In the genomic region with DNA sequence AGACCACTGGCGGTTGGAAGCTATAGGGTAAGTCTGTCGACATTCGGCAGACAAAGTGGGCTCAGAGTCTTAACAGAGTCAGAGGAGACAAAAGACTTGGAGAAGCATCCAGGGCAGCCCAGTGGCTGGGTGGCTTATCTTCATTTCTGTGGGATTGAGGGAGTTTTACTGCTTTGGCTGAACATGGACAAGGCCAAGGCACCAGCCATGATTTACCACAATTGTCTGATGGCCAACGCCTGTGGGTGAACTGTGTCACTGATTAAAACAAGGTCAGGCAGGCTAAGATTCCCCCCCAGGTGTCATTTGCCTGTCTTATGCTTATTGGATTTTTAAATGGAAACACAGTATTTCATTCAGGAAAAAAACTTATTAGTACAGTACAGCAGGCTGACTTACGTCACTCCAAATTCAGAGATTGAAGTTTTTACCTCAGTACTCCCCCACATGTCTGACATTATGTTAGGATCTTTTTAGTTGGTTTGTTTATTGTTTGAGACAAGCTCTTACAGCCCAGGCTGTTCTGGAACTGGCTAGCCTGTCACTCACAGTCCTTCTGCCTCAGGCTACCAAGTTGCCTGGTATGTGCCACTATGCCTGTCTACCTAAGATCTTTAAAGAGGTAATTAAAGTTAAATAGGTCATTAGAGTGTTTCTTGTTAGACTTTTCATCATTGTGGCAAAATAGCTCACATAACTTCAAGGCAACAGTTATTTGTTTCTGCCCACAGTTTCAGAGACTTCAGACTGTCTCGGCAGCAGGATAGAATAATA, we compare ENCODE assay signal across 21 mouse cellular contexts. TPM values are rescaled to one million over a fixed set of nuclear protein-coding genes. Genes with fewer than 3 reads are reported as not detected.
A peak's percentile ranks its signal among the peaks of the same experiment; 100 is the strongest.
DNase-seq lines count a peak whose midpoint lies in the region; ATAC-seq and TF ChIP-seq lines count a peak whose summit lies in the region.
"Had no signal": no experiment of that assay in that cellular context is flagged by ENCODE, and none has a peak within 500 bp of the region (broad histone marks: within the 10 kb centered on the region; RNA-seq: fewer than 3 reads in every experiment).

No protein-coding gene starts in this region.

- no peak for TF ChIP-seq POLR2A in lung, adult 2 months (IDR thresholded peaks at IDR 0.05; ENCODE audit: borderline replicate concordance, extremely low read depth, low read depth, low read length)

- WGBS in lung, embryonic 14.5 days: 80% methylated on average over 6 of the region's 6 CpGs
- WGBS in lung, adult 2 months: 84% methylated on average over 6 of the region's 6 CpGs
- WGBS in limb, embryonic 11.5 days: 60% methylated on average over 6 of the region's 6 CpGs

- H3K9ac ChIP-seq in lung, embryonic 14.5 days: no peak overlapping the region
- H3K9ac ChIP-seq in limb, embryonic 11.5 days (ENCODE audit: low read length): no peak overlapping the region
- H3K9ac ChIP-seq: limb, embryonic 15.5 days; liver, embryonic 15.5 days; midbrain, embryonic 13.5 days had no signal

- no peaks in the 10 kb centered on the region for H3K9me3 ChIP-seq in lung, embryonic 14.5 days (ENCODE audit: low read depth, low read length)
- H3K9me3 ChIP-seq in limb, embryonic 11.5 days (ENCODE audit: control insufficient read depth, low read length): no peaks in the 10 kb centered on the region
- H3K9me3 ChIP-seq: limb, embryonic 15.5 days; liver, embryonic 15.5 days; midbrain, embryonic 13.5 days had no signal

- no peak overlapping the region for H3K4me2 ChIP-seq in lung, embryonic 14.5 days
- no peak overlapping the region for H3K4me2 ChIP-seq in limb, embryonic 11.5 days (ENCODE audit: low read depth, severe bottlenecking)
- H3K4me2 ChIP-seq: limb, embryonic 15.5 days; liver, embryonic 15.5 days; midbrain, embryonic 13.5 days had no signal

- peaks cover 19% of the 10 kb centered on the region for H3K4me1 ChIP-seq in lung, embryonic 14.5 days (ENCODE audit: insufficient read depth)
- peaks cover 2% of the 10 kb centered on the region; the same call in 1 of the 2 replicates for H3K4me1 ChIP-seq in lung, adult 2 months (ENCODE audit: control insufficient read depth, insufficient read depth, low read length)
- peaks cover 4% of the 10 kb centered on the region; the same call in 1 of the 2 replicates for H3K4me1 ChIP-seq in limb, embryonic 11.5 days (ENCODE audit: control insufficient read depth, insufficient read depth, low read length)
- H3K4me1 ChIP-seq: liver, embryonic 15.5 days had no signal

- no peaks in the 10 kb centered on the region for H3K27me3 ChIP-seq in lung, embryonic 14.5 days (ENCODE audit: insufficient read depth, low read length)
- H3K27me3 ChIP-seq in limb, embryonic 11.5 days (ENCODE audit: control insufficient read depth, insufficient read depth, low read length): no peaks in the 10 kb centered on the region
- H3K27me3 ChIP-seq: limb, embryonic 15.5 days; liver, embryonic 15.5 days; midbrain, embryonic 13.5 days had no signal

- no peaks in the 10 kb centered on the region for H3K36me3 ChIP-seq in lung, embryonic 14.5 days (ENCODE audit: insufficient read depth)
- no peaks in the 10 kb centered on the region for H3K36me3 ChIP-seq in limb, embryonic 11.5 days (ENCODE audit: control insufficient read depth, insufficient read depth, low read length)
- H3K36me3 ChIP-seq: limb, embryonic 15.5 days; liver, embryonic 15.5 days; midbrain, embryonic 13.5 days had no signal

- intact Hi-C loops in left cerebral cortex, postnatal 14 days (cut with DNase I): no loop called here

- DNase-seq in adrenal gland, adult (ENCODE audit: inconsistent age in 2 of 2, low spot score in 1 of 2): peak; percentile 59 to 78
- no peak for DNase-seq in adrenal gland, postnatal 4 days (ENCODE audit: low spot score in 2 of 2)
- no peak for DNase-seq in lung, embryonic 14.5 days
- no peak for DNase-seq in lung, adult 2 months
- peak; percentile 31 for DNase-seq in adrenal gland, postnatal 14 days
- DNase-seq in limb, embryonic 11.5 days (ENCODE audit: low spot score): no peak
- no peak for DNase-seq in left cerebral cortex, postnatal 14 days (ENCODE audit: low spot score in 2 of 2)
- DNase-seq in cerebellum, postnatal 14 days: no peak
- DNase-seq: cerebellum, adult 2 months; gastrocnemius, postnatal 25 days; heart, adult 2 months; kidney, adult 11 months; thymus, postnatal 36 days had no signal

- no peak for ATAC-seq in lung, embryonic 14.5 days (ENCODE audit: insufficient read depth)
- 0 out of 2 replicates have a peak, but pooled peaks have one; percentile 66 for ATAC-seq in limb, embryonic 11.5 days (ENCODE audit: insufficient number of reproducible peaks, low FRiP score, low TSS enrichment, low read depth)
- ATAC-seq: CD4-positive, CD25-positive, alpha-beta regulatory T cell, adult 4 months; forebrain, embryonic 14.5 days; hindbrain, embryonic 16.5 days; midbrain, embryonic 13.5 days had no signal

- TF ChIP-seq CTCF in lung, embryonic 14.5 days (IDR thresholded peaks at IDR 0.05; ENCODE audit: low read depth): no peak
- TF ChIP-seq CTCF in lung, adult 2 months (IDR thresholded peaks at IDR 0.05; ENCODE audit: insufficient read depth, low read length): no peak

- peak overlapping the region; percentile 51 for H3K27ac ChIP-seq in lung, embryonic 14.5 days (ENCODE audit: low read depth)
- H3K27ac ChIP-seq in limb, embryonic 11.5 days (replicated peaks; ENCODE audit: low read depth, low read length): no peak overlapping the region
- H3K27ac ChIP-seq: heart, adult 2 months; limb, embryonic 15.5 days; liver, embryonic 15.5 days; midbrain, embryonic 13.5 days had no signal

- no peak overlapping the region for H3K4me3 ChIP-seq in lung, embryonic 14.5 days (ENCODE audit: low read depth, low read length)
- no peak overlapping the region for H3K4me3 ChIP-seq in lung, adult 2 months (replicated peaks; ENCODE audit: extremely low read depth, low read depth, low read length)
- no peak overlapping the region for H3K4me3 ChIP-seq in limb, embryonic 11.5 days (ENCODE audit: low read depth, low read length)
- H3K4me3 ChIP-seq: erythroblast, embryonic 14.5 days; heart, adult 2 months; limb, embryonic 15.5 days; liver, embryonic 15.5 days; midbrain, embryonic 13.5 days had no signal

RNA-seq across cellular contexts. Expression of a gene that starts 11.6 kb away (rescaled TPM):
- 10 to 100 TPM; 67.7 to 81.2 TPM for total RNA-seq in adrenal gland, postnatal 4 days (2021)
- polyA plus RNA-seq in lung, embryonic 14.5 days (2014; fragmentation: Nextera tagmentation; extraction: Ambion mirVana): 34.7 and 41.0 TPM in 2 replicates
- polyA plus RNA-seq in lung, adult 2 months (2012; rRNA removed): 160 and 164 TPM in 2 replicates
- 36.9 and 38.4 TPM in 2 replicates for total RNA-seq in adrenal gland, postnatal 14 days (2021)
- 26.0 and 26.7 TPM in 2 replicates for polyA plus RNA-seq in limb, embryonic 11.5 days (2014; fragmentation: Nextera tagmentation; extraction: Ambion mirVana)
- 10 to 100 TPM; 37.5 to 40.8 TPM for total RNA-seq in left cerebral cortex, postnatal 14 days (2021)
- total RNA-seq: MEL had no signal

Comparison
In these comparisons a context has a peak if more than half of its experiments do, and no peak if none do; other contexts are left out.
1. DNase-seq: peak in adrenal gland, adult (2 of 2) and adrenal gland, postnatal 14 days (single experiment); none in adrenal gland, postnatal 4 days (0 of 2), lung, embryonic 14.5 days (single experiment), lung, adult 2 months (single experiment), limb, embryonic 11.5 days (single experiment), left cerebral cortex, postnatal 14 days (0 of 2) and cerebellum, postnatal 14 days (0 of 2).